Mouse (Mus musculus) liver, embryonic 14.5 days (tissue): ENCODE results near the gene Krtap4-8.

Experiments used
- CTCF ChIP-seq: IDR thresholded peaks from 2 replicates; pipeline ENCODE4 v1.5.1; 2016; ENCODE audit warnings: antibody characterized with exemption, low read depth, control low read depth
- EP300 ChIP-seq: IDR thresholded peaks from 2 replicates; pipeline ENCODE4 v1.6.1; 2016; ENCODE audit warnings: antibody characterized with exemption, low read depth

GRCm38 (mm10) chr11:99758877-99759276 lies 21.6 kb downstream of the Krtap4-8 start:
- no peak for TF ChIP-seq CTCF
- TF ChIP-seq EP300: no peak
